Mouse (Mus musculus): Measurements from ENCODE around the gene Hspa1b. TPM values are rescaled to one million over a fixed set of nuclear protein-coding genes. Genes with fewer than 3 reads are reported as not detected.
"Not testable (repeated sequence)": the region's sequence is repeated elsewhere in the genome, so short reads cannot be mapped to it uniquely, and the experiment has no call there.

Hspa1b gene
- total and polyA plus RNA-seq, 2 experiments from 2014 or later: 0.25 to 21.6 TPM

DNA sequence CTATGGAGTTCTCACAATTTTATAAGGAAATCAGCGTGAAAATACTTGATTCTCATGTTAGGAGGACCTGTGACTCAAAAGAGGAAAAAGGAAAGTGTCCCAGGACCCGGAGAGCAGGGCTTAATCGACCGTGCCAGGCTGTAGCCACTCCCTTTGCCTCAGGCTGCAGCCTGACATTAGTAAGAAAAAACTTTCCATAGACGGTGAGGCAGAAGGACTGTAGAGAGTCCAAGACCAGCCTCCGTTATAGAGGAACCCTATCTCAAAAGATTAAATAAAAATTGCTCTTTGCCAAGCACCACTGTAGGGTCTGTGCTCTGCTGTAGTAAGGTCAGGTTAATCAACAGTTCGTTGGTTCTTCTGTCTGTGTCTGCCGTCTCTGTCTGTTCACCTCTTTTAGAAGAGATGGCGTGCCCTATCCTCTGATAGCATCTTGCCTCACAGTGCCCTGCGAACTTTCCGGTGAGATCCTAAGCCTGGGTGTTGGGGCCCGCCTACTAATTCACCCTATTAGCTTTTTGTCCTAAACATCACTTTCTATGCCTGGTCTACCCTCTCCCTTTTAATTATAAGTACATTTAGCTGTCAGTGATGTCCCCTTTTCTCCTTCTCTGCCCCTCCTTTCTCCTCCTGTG lies 960 bp upstream of the Hspa1b start:
- Histone ChIP-seq H3K27me3 (ENCODE audit: control insufficient read depth, insufficient read depth, low read length) (no peaks in the 10 kb centered on the region), H3K27ac (ENCODE audit: low read depth) (peak overlapping the region; percentile 92), H3K4me1 (ENCODE audit: control insufficient read depth, insufficient read depth) (peaks cover 8% of the 10 kb centered on the region; the same call in 1 of the 2 replicates), H3K9ac (replicated peaks; ENCODE audit: low read depth, low read length) (peak overlapping the region; percentile 55), H3K36me3 (replicated peaks; ENCODE audit: control insufficient read depth, insufficient read depth, low read length) (no peaks in the 10 kb centered on the region), H3K4me3 (ENCODE audit: low read depth, low read length) (peak overlapping the region; percentile 57), H3K9me3 (replicated peaks; ENCODE audit: control insufficient read depth, low read length) (no peaks in the 10 kb centered on the region), H3K4me2 (ENCODE audit: low read depth, low read length) (peak overlapping the region; percentile 68)
- ATAC-seq (ENCODE audit: insufficient read depth, low read depth): no peak
- WGBS: 11% methylated on average over 12 of the region's 12 CpGs
- peak; percentile 45 for DNase-seq (ENCODE audit: low spot score)
- TF ChIP-seq CTCF (IDR thresholded peaks at IDR 0.05; ENCODE audit: low read depth) (no peak), EP300 (IDR thresholded peaks at IDR 0.05; ENCODE audit: low read depth) (no peak)

DNA sequence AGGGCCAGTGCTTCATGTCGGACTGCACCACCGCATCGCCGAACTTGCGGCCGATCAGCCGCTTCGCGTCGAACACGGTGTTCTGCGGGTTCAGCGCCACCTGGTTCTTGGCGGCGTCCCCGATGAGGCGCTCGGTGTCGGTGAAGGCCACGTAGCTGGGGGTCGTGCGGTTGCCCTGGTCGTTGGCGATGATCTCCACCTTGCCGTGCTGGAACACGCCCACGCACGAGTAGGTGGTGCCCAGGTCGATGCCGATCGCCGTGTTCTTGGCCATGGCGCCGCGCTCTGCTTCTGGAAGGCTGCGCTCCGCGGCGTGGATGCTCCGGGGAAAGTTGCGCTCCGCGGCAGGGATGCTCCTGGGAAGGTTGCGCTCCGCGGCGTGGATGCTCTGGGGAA lies 306 bp downstream of the Hspa1b start:
- not testable (repeated sequence) for H3K4me1 ChIP-seq (ENCODE audit: control insufficient read depth, insufficient read depth)
- 1% methylated on average over 18 of the region's 47 CpGs for WGBS

DNA sequence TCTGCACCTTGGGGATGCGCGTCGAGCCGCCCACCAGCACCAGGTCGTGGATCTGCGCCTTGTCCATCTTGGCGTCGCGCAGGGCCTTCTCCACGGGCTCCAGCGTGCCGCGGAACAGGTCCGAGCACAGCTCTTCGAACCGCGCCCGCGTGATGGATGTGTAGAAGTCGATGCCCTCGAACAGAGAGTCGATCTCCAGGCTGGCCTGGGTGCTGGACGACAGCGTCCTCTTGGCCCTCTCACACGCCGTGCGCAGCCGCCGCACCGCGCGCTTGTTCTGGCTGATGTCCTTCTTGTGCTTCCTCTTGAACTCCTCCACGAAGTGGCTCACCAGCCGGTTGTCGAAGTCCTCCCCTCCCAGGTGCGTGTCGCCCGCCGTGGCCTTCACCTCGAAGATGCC lies 1.1 kb downstream of the Hspa1b start:
- not testable (repeated sequence) for H3K4me3 ChIP-seq (ENCODE audit: low read depth, low read length); H3K9ac ChIP-seq (replicated peaks; ENCODE audit: low read depth, low read length); ATAC-seq (ENCODE audit: insufficient read depth, low read depth); H3K27me3 ChIP-seq (ENCODE audit: control insufficient read depth, insufficient read depth, low read length); H3K9me3 ChIP-seq (replicated peaks; ENCODE audit: control insufficient read depth, low read length); H3K36me3 ChIP-seq (replicated peaks; ENCODE audit: control insufficient read depth, insufficient read depth, low read length); H3K27ac ChIP-seq (ENCODE audit: low read depth); DNase-seq (ENCODE audit: low spot score); H3K4me1 ChIP-seq (ENCODE audit: control insufficient read depth, insufficient read depth); H3K4me2 ChIP-seq (ENCODE audit: low read depth, low read length)
- 18% methylated on average over 24 of the region's 40 CpGs for WGBS

More for the DNA sequence above, 306 bp downstream of the Hspa1b start:
- peak overlapping the region; percentile 57 for H3K4me3 ChIP-seq (ENCODE audit: low read depth, low read length)
- peak; percentile 10 for ATAC-seq (ENCODE audit: insufficient read depth, low read depth)
- H3K36me3 ChIP-seq (replicated peaks; ENCODE audit: control insufficient read depth, insufficient read depth, low read length); H3K9me3 ChIP-seq (replicated peaks; ENCODE audit: control insufficient read depth, low read length); H3K27me3 ChIP-seq (ENCODE audit: control insufficient read depth, insufficient read depth, low read length); DNase-seq (ENCODE audit: low spot score); H3K9ac ChIP-seq (replicated peaks; ENCODE audit: low read depth, low read length); H3K27ac ChIP-seq (ENCODE audit: low read depth): not testable (repeated sequence)
- peak overlapping the region; percentile 68 for H3K4me2 ChIP-seq (ENCODE audit: low read depth, low read length)

DNA sequence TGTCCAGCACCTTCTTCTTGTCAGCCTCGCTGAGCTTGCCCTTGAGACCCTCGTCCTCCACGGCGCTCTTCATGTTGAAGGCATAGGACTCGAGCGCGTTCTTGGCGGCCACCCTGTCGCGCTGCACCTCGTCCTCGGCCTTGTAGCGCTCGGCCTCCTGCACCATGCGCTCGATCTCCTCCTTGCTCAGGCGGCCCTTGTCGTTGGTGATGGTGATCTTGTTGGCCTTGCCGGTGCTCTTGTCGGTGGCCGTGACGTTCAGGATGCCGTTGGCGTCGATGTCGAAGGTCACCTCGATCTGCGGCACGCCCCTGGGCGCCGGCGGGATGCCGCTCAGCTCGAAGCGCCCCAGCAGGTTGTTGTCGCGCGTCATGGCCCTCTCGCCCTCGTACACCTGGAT lies 1.7 kb downstream of the Hspa1b start:
- H3K4me3 ChIP-seq (ENCODE audit: low read depth, low read length); H3K4me1 ChIP-seq (ENCODE audit: control insufficient read depth, insufficient read depth); DNase-seq (ENCODE audit: low spot score); H3K9ac ChIP-seq (replicated peaks; ENCODE audit: low read depth, low read length); ATAC-seq (ENCODE audit: insufficient read depth, low read depth); H3K27ac ChIP-seq (ENCODE audit: low read depth); H3K36me3 ChIP-seq (replicated peaks; ENCODE audit: control insufficient read depth, insufficient read depth, low read length); H3K9me3 ChIP-seq (replicated peaks; ENCODE audit: control insufficient read depth, low read length); H3K4me2 ChIP-seq (ENCODE audit: low read depth, low read length); H3K27me3 ChIP-seq (ENCODE audit: control insufficient read depth, insufficient read depth, low read length): not testable (repeated sequence)
- 13% methylated on average over 6 of the region's 40 CpGs for WGBS

DNA sequence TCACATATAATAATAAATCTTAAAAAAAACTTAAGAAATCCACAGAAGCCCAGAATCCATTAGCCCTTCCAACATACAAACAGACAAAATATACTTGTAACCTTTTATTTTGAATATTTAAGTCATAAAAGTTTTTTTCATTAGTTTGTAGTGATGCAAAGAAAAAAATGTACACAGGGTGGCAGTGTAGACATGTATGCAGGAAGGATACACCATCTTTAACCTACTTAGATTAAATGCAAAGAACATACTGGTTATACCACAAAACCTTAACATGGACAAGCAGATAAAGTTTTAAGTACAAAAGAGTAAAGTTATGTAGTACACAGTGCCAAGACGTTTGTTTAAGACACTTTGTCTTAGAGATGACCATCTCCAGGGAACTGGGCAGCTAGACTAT lies 2.7 kb downstream of the Hspa1b start:
- TF ChIP-seq CTCF (IDR thresholded peaks at IDR 0.05; ENCODE audit: low read depth) (peak; percentile 51), EP300 (IDR thresholded peaks at IDR 0.05; ENCODE audit: low read depth) (no peak)
- 26% methylated on average over 1 of the region's 1 CpGs for WGBS
- peaks cover 8% of the 10 kb centered on the region; the same call in 1 of the 2 replicates for H3K4me1 ChIP-seq (ENCODE audit: control insufficient read depth, insufficient read depth)
- H3K4me2 ChIP-seq (ENCODE audit: low read depth, low read length): no peak overlapping the region
- H3K27me3 ChIP-seq (ENCODE audit: control insufficient read depth, insufficient read depth, low read length): no peaks in the 10 kb centered on the region
- H3K9ac ChIP-seq (replicated peaks; ENCODE audit: low read depth, low read length): no peak overlapping the region
- H3K4me3 ChIP-seq (ENCODE audit: low read depth, low read length): no peak overlapping the region
- H3K27ac ChIP-seq (ENCODE audit: low read depth): no peak overlapping the region
- DNase-seq (ENCODE audit: low spot score): peak; percentile 45
- H3K9me3 ChIP-seq (replicated peaks; ENCODE audit: control insufficient read depth, low read length): no peaks in the 10 kb centered on the region
- no peak for ATAC-seq (ENCODE audit: insufficient read depth, low read depth)
- H3K36me3 ChIP-seq (replicated peaks; ENCODE audit: control insufficient read depth, insufficient read depth, low read length): no peaks in the 10 kb centered on the region

DNA sequence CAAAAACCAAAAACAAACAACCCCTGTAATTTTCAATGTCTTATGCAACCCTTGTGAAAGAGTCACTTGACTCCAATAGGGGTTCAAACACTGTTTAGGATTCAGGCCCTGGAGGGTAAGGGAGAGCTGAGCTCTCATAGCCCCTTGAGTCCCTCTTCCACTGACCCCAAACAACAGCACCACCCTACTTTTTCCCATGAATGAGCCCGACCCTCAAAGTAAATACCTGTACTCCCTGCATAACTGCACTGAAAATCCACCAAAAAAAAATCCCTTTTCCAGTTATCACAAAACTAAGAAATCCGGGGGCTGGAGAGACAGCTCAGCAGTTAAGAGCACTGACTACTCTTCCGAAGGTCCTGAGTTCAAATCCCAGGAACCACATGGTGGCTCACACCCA lies 3.2 kb downstream of the Hspa1b start:
- H3K27me3 ChIP-seq (ENCODE audit: control insufficient read depth, insufficient read depth, low read length): no peaks in the 10 kb centered on the region
- TF ChIP-seq CTCF (IDR thresholded peaks at IDR 0.05; ENCODE audit: low read depth): no peak
- no peak for TF ChIP-seq EP300 (IDR thresholded peaks at IDR 0.05; ENCODE audit: low read depth)
- no peak overlapping the region for H3K4me2 ChIP-seq (ENCODE audit: low read depth, low read length)
- no peak overlapping the region for H3K27ac ChIP-seq (ENCODE audit: low read depth)
- no peak overlapping the region for H3K4me3 ChIP-seq (ENCODE audit: low read depth, low read length)
- H3K9ac ChIP-seq (replicated peaks; ENCODE audit: low read depth, low read length): no peak overlapping the region
- no peak for ATAC-seq (ENCODE audit: insufficient read depth, low read depth)
- DNase-seq (ENCODE audit: low spot score): no peak
- WGBS: 68% methylated on average over 3 of the region's 3 CpGs
- H3K4me1 ChIP-seq (ENCODE audit: control insufficient read depth, insufficient read depth): peaks cover 8% of the 10 kb centered on the region
- no peaks in the 10 kb centered on the region for H3K9me3 ChIP-seq (replicated peaks; ENCODE audit: control insufficient read depth, low read length)
- H3K36me3 ChIP-seq (replicated peaks; ENCODE audit: control insufficient read depth, insufficient read depth, low read length): 0 out of 2 replicates have a peak, but pooled peaks cover 1% of the 10 kb centered on the region
